In genomic region chr1:136103696-136104095, GRCm38 (mm10) we compare ENCODE assay signal across 31 mouse cellular contexts. TPM values are rescaled to one million over a fixed set of nuclear protein-coding genes. Genes with fewer than 3 reads are reported as not detected.
DNase-seq lines count a peak whose midpoint lies in the region; ATAC-seq and TF ChIP-seq lines count a peak whose summit lies in the region.
"Had no signal": no experiment of that assay in that cellular context is flagged by ENCODE, and none has a peak within 500 bp of the region (broad histone marks: within the 10 kb centered on the region; RNA-seq: fewer than 3 reads in every experiment).

No protein-coding gene starts in this region.

- intact Hi-C loops in gastrocnemius, postnatal 36 days (cut with DNase I) = no loop called here

- H3K9ac ChIP-seq in hindbrain, postnatal 0 days (replicated peaks; ENCODE audit: low read length) = no peak overlapping the region
- H3K9ac ChIP-seq in hindbrain, embryonic 11.5 days (ENCODE audit: low read depth, low read length) = no peak overlapping the region
- no peak overlapping the region for H3K9ac ChIP-seq in midbrain, postnatal 0 days (replicated peaks; ENCODE audit: low read length, poor library complexity, severe bottlenecking)
- H3K9ac ChIP-seq: limb, embryonic 12.5 days; liver, embryonic 14.5 days; lung, embryonic 14.5 days had no signal

- TF ChIP-seq CTCF in hindbrain, postnatal 0 days (IDR thresholded peaks at IDR 0.05; ENCODE audit: low read depth) = no peak
- no peak for TF ChIP-seq CTCF in midbrain, postnatal 0 days (IDR thresholded peaks at IDR 0.05)

- no peak overlapping the region for H3K4me2 ChIP-seq in hindbrain, postnatal 0 days (ENCODE audit: low read depth, low read length)
- H3K4me2 ChIP-seq in hindbrain, embryonic 11.5 days (replicated peaks; ENCODE audit: low read depth, low read length) = no peak overlapping the region
- H3K4me2 ChIP-seq in midbrain, postnatal 0 days (ENCODE audit: low read depth, low read length, poor library complexity, severe bottlenecking) = no peak overlapping the region
- H3K4me2 ChIP-seq: heart, embryonic 11.5 days; limb, embryonic 12.5 days; lung, embryonic 14.5 days had no signal

- H3K4me3 ChIP-seq in hindbrain, postnatal 0 days (ENCODE audit: low read length) = no peak overlapping the region
- no peak overlapping the region for H3K4me3 ChIP-seq in hindbrain, embryonic 11.5 days (ENCODE audit: low read depth, low read length)
- no peak overlapping the region for H3K4me3 ChIP-seq in midbrain, postnatal 0 days (ENCODE audit: low read depth, low read length)
- H3K4me3 ChIP-seq in midbrain, embryonic 10.5 days = no peak overlapping the region
- H3K4me3 ChIP-seq: erythroblast, embryonic 14.5 days; limb, embryonic 12.5 days had no signal

- peak; percentile 51 to 58 for DNase-seq in cerebellum, postnatal 14 days
- DNase-seq in cerebellum, postnatal 36 days = no peak
- DNase-seq in hindbrain, postnatal 0 days (ENCODE audit: low spot score) = peak; percentile 68
- DNase-seq in hindbrain, embryonic 11.5 days (ENCODE audit: low spot score) = no peak
- peak; percentile 72 for DNase-seq in midbrain, postnatal 0 days (ENCODE audit: low spot score)
- no peak for DNase-seq in midbrain, embryonic 10.5 days (ENCODE audit: low spot score)
- no peak for DNase-seq in gastrocnemius, postnatal 36 days
- DNase-seq: adrenal gland, adult 8-10 months; cerebellum, adult 8-10 months; gastrocnemius, postnatal 25 days; heart, adult 18-20 months; heart, postnatal 36 days; kidney, adult 9 months; kidney, postnatal 10 days; layer of hippocampus, adult 9-11 months; lung, embryonic 14.5 days; lung, postnatal 14 days; thymus, postnatal 4 days had no signal

- H3K9me3 ChIP-seq in hindbrain, postnatal 0 days (ENCODE audit: low read length) = no peaks in the 10 kb centered on the region
- H3K9me3 ChIP-seq in hindbrain, embryonic 11.5 days (ENCODE audit: control insufficient read depth, low read length) = no peaks in the 10 kb centered on the region
- H3K9me3 ChIP-seq in midbrain, postnatal 0 days (ENCODE audit: low read length) = no peaks in the 10 kb centered on the region
- H3K9me3 ChIP-seq in midbrain, embryonic 10.5 days (replicated peaks) = no peaks in the 10 kb centered on the region
- H3K9me3 ChIP-seq: limb, embryonic 12.5 days had no signal

- ATAC-seq in hindbrain, postnatal 0 days = peak; percentile 34
- no peak for ATAC-seq in hindbrain, embryonic 11.5 days (ENCODE audit: low FRiP score)
- ATAC-seq in midbrain, postnatal 0 days (ENCODE audit: low FRiP score) = no peak
- ATAC-seq: intestine, embryonic 16.5 days had no signal

- no peaks in the 10 kb centered on the region for H3K27me3 ChIP-seq in hindbrain, postnatal 0 days (ENCODE audit: insufficient read depth, low read length)
- H3K27me3 ChIP-seq in hindbrain, embryonic 11.5 days (ENCODE audit: control insufficient read depth, insufficient read depth, low read length) = no peaks in the 10 kb centered on the region
- no peaks in the 10 kb centered on the region for H3K27me3 ChIP-seq in midbrain, postnatal 0 days (ENCODE audit: insufficient read depth, low read length)
- no peaks in the 10 kb centered on the region for H3K27me3 ChIP-seq in midbrain, embryonic 10.5 days (ENCODE audit: low read depth, poor library complexity, severe bottlenecking)
- H3K27me3 ChIP-seq: limb, embryonic 12.5 days had no signal

- peaks cover 34% of the 10 kb centered on the region for H3K4me1 ChIP-seq in hindbrain, postnatal 0 days (ENCODE audit: insufficient read depth, low read length)
- H3K4me1 ChIP-seq in hindbrain, embryonic 11.5 days (replicated peaks; ENCODE audit: control insufficient read depth, insufficient read depth, low read length) = no peaks in the 10 kb centered on the region
- no peaks in the 10 kb centered on the region for H3K4me1 ChIP-seq in midbrain, postnatal 0 days (ENCODE audit: insufficient read depth, low read length)
- H3K4me1 ChIP-seq in midbrain, embryonic 10.5 days = peaks cover 30% of the 10 kb centered on the region

- peak overlapping the region; percentile 69; the same call in 1 of the 2 replicates for H3K27ac ChIP-seq in hindbrain, postnatal 0 days
- H3K27ac ChIP-seq in hindbrain, embryonic 11.5 days (ENCODE audit: low read depth, low read length) = no peak overlapping the region
- no peak overlapping the region for H3K27ac ChIP-seq in midbrain, postnatal 0 days (ENCODE audit: low read depth, low read length)
- H3K27ac ChIP-seq in midbrain, embryonic 10.5 days (replicated peaks) = no peak overlapping the region; the same call in 1 of the 2 replicates
- H3K27ac ChIP-seq: limb, embryonic 12.5 days; liver, embryonic 14.5 days had no signal

- H3K36me3 ChIP-seq in hindbrain, postnatal 0 days (ENCODE audit: insufficient read depth, low read length) = no peaks in the 10 kb centered on the region
- H3K36me3 ChIP-seq in hindbrain, embryonic 11.5 days (ENCODE audit: control insufficient read depth, insufficient read depth, low read length) = no peaks in the 10 kb centered on the region
- no peaks in the 10 kb centered on the region for H3K36me3 ChIP-seq in midbrain, postnatal 0 days (ENCODE audit: insufficient read depth, low read length)
- no peaks in the 10 kb centered on the region for H3K36me3 ChIP-seq in midbrain, embryonic 10.5 days
- H3K36me3 ChIP-seq: G1E; limb, embryonic 12.5 days had no signal

- 46% methylated on average over 7 of the region's 7 CpGs for WGBS in hindbrain, postnatal 0 days
- 83% methylated on average over 7 of the region's 7 CpGs for WGBS in hindbrain, embryonic 11.5 days
- WGBS in midbrain, postnatal 0 days = 86% methylated on average over 7 of the region's 7 CpGs
- WGBS in midbrain, embryonic 10.5 days = 90% methylated on average over 7 of the region's 7 CpGs

RNA-seq across cellular contexts. Expression of gene Kif21b, which starts 27.5 kb away (rescaled TPM):
- 144 and 155 TPM in 2 replicates for total RNA-seq in hindbrain, postnatal 0 days (2014; rRNA removed)
- polyA plus RNA-seq in hindbrain, postnatal 0 days (2015; fragmentation: Nextera tagmentation; extraction: Ambion mirVana) = 22.6 and 26.8 TPM in 2 replicates
- 17.7 and 24.4 TPM in 2 replicates for polyA plus RNA-seq in hindbrain, embryonic 11.5 days (2014; fragmentation: Nextera tagmentation; extraction: Ambion mirVana)
- total RNA-seq in midbrain, postnatal 0 days (2014; rRNA removed) = 156 and 160 TPM in 2 replicates
- 28.1 and 32.1 TPM in 2 replicates for polyA plus RNA-seq in midbrain, postnatal 0 days (2015; fragmentation: Nextera tagmentation; extraction: Ambion mirVana)
- polyA plus RNA-seq in midbrain, embryonic 10.5 days (2016; fragmentation: Nextera tagmentation; extraction: Ambion mirVana) = 4.9 and 9.5 TPM in 2 replicates
- 1 to 10 TPM in 1 of 2 experiments, under 1 TPM in 1; 0.62 to 1.1 TPM for total RNA-seq in gastrocnemius, postnatal 36 days (2021)

RNA-seq across cellular contexts. Expression of gene Cacna1s, which starts 51.1 kb away (rescaled TPM):
- total RNA-seq in hindbrain, postnatal 0 days (2014; rRNA removed) = 1.9 and 4.1 TPM in 2 replicates
- polyA plus RNA-seq in hindbrain, postnatal 0 days (2015; fragmentation: Nextera tagmentation; extraction: Ambion mirVana) = 0.53 and 0.69 TPM in 2 replicates
- polyA plus RNA-seq in hindbrain, embryonic 11.5 days (2014; fragmentation: Nextera tagmentation; extraction: Ambion mirVana) = 0.20 and 0.43 TPM in 2 replicates
- total RNA-seq in midbrain, postnatal 0 days (2014; rRNA removed) = 0.42 and 0.71 TPM in 2 replicates
- 0.57 and 0.59 TPM in 2 replicates for polyA plus RNA-seq in midbrain, postnatal 0 days (2015; fragmentation: Nextera tagmentation; extraction: Ambion mirVana)
- polyA plus RNA-seq in midbrain, embryonic 10.5 days (2016; fragmentation: Nextera tagmentation; extraction: Ambion mirVana) = 0.14 TPM in 1 of 2 replicates, not detected in the other
- total RNA-seq in gastrocnemius, postnatal 36 days (2021) = 100 to 1,000 TPM; 697 to 835 TPM
- polyA plus RNA-seq: erythroblast, embryonic 14.5 days; G1E; intestine, embryonic 16.5 days; liver, embryonic 14.5 days; lung, embryonic 14.5 days; stomach, embryonic 14.5 days had no signal

RNA-seq across cellular contexts. Expression of gene Ascl5, which starts 53.1 kb away (rescaled TPM):
- not detected in 2 replicates for total RNA-seq in hindbrain, postnatal 0 days (2014; rRNA removed)
- 0.38 and 0.47 TPM in 2 replicates for polyA plus RNA-seq in hindbrain, postnatal 0 days (2015; fragmentation: Nextera tagmentation; extraction: Ambion mirVana)
- not detected in 2 replicates for polyA plus RNA-seq in hindbrain, embryonic 11.5 days (2014; fragmentation: Nextera tagmentation; extraction: Ambion mirVana)
- total RNA-seq in midbrain, postnatal 0 days (2014; rRNA removed) = 3.0 TPM in 1 of 2 replicates, not detected in the other
- 0.30 TPM in 1 of 2 replicates, not detected in the other for polyA plus RNA-seq in midbrain, postnatal 0 days (2015; fragmentation: Nextera tagmentation; extraction: Ambion mirVana)
- polyA plus RNA-seq in midbrain, embryonic 10.5 days (2016; fragmentation: Nextera tagmentation; extraction: Ambion mirVana) = not detected in 2 replicates
- not detected for total RNA-seq in gastrocnemius, postnatal 36 days (2021)
- total RNA-seq: adrenal gland, adult 8-10 months; adrenal gland, postnatal 4 days; G1E; gastrocnemius, postnatal 25 days; heart, adult 18-20 months; heart, postnatal 36 days had no signal
- polyA plus RNA-seq: G1E; heart, embryonic 11.5 days; heart, embryonic 16.5 days; intestine, embryonic 16.5 days; limb, embryonic 12.5 days; liver, embryonic 14.5 days; lung, embryonic 14.5 days; neural tube, embryonic 14.5 days; small intestine, adult 2 months; testis, adult 2 months; thymus, postnatal 0 days had no signal

Comparison
In these comparisons a context has a peak if more than half of its experiments do, and no peak if none do; other contexts are left out.
1. DNase-seq: peak in cerebellum, postnatal 14 days (2 of 2), hindbrain, postnatal 0 days (single experiment) and midbrain, postnatal 0 days (single experiment); none in cerebellum, postnatal 36 days (0 of 2), hindbrain, embryonic 11.5 days (single experiment), midbrain, embryonic 10.5 days (single experiment) and gastrocnemius, postnatal 36 days (0 of 2).